Mouse (Mus musculus): Measurements from ENCODE around the gene Adamtsl2.

Adamtsl2 gene

GRCm38 (mm10) chr2:27121626-27122355 is 42.6 kb downstream of the Adamtsl2 start:
- peak; percentile 93 for DNase-seq

- DNase-seq = peak; percentile 59
These were observed 43.4 kb downstream of the Adamtsl2 start for GRCm38 (mm10) chr2:27122578-27122977.

GRCm38 (mm10) chr2:27123121-27123520 is 43.9 kb downstream of the Adamtsl2 start:
- DNase-seq = peak; percentile 59

GRCm38 (mm10) chr2:27125979-27126378 is 46.8 kb downstream of the Adamtsl2 start:
- peak; percentile 91 for DNase-seq

GRCm38 (mm10) chr2:27126496-27126895 is 47.3 kb downstream of the Adamtsl2 start:
- DNase-seq = peak; percentile 85

GRCm38 (mm10) chr2:27128990-27129389 is 49.8 kb downstream of the Adamtsl2 start:
- no peak for DNase-seq

GRCm38 (mm10) chr2:27135935-27136334 is 56.8 kb downstream of the Adamtsl2 start:
- no peak for DNase-seq

- DNase-seq = no peak
These were observed 57.2 kb downstream of the Adamtsl2 start for GRCm38 (mm10) chr2:27136336-27136735.

- DNase-seq = no peak
These were observed 57.6 kb downstream of the Adamtsl2 start for GRCm38 (mm10) chr2:27136789-27137188.

GRCm38 (mm10) chr2:27138356-27138755 is 59.2 kb downstream of the Adamtsl2 start:
- no peak for DNase-seq

- peak; percentile 86 for DNase-seq
These were observed 62.9 kb downstream of the Adamtsl2 start, which contains the start of gene Fam163b for GRCm38 (mm10) chr2:27141950-27142693. TSS of gene Fam163b (minus strand) at chr2:27142491.

GRCm38 (mm10) chr2:27144957-27145356 is 65.8 kb downstream of the Adamtsl2 start:
- DNase-seq = no peak

GRCm38 (mm10) chr2:27146840-27147239 is 67.7 kb downstream of the Adamtsl2 start:
- no peak for DNase-seq

GRCm38 (mm10) chr2:27149457-27149856 is 70.3 kb downstream of the Adamtsl2 start:
- DNase-seq = no peak

- no peak for DNase-seq
These were observed 75.4 kb downstream of the Adamtsl2 start for GRCm38 (mm10) chr2:27154466-27155185.

GRCm38 (mm10) chr2:27156596-27156995 is 77.4 kb downstream of the Adamtsl2 start:
- no peak for DNase-seq
